Mouse (Mus musculus) cerebellum, adult 18-20 months (tissue): Measurements from ENCODE around the gene Omt2b.
"Not testable (repeated sequence)": the region's sequence is repeated elsewhere in the genome, so short reads cannot be mapped to it uniquely, and the experiment has no call there.

Experiments used
- DNase-seq, 2 experiments: peaks; one replicate each; pipeline ENCODE4 v3.0.0; 2021

The Omt2b gene

DNA sequence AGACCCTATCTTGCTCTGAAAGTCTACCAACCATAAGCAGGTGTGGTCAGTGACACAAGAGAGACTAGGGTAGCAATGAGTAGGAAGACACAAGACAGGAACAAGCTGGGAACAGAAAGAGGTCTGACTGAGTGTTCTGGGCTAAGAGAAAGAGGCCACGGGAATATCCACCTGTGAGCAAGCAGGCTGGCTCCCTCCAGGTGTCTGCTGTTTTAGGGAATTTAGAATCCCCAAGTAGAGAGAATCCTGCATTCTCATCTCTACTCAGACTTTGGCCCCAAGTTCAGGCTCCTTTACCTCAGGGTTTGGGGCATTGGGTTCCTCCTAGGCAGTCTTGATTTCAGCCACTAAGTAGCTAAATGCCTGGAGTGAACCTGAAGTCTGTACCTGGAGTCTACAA is at the start of gene Omt2b:
Gene Omt2b, plus strand, starts transcription at position 301 of the 400 bp plus-strand sequence.
- DNase-seq = not testable (repeated sequence)

DNA sequence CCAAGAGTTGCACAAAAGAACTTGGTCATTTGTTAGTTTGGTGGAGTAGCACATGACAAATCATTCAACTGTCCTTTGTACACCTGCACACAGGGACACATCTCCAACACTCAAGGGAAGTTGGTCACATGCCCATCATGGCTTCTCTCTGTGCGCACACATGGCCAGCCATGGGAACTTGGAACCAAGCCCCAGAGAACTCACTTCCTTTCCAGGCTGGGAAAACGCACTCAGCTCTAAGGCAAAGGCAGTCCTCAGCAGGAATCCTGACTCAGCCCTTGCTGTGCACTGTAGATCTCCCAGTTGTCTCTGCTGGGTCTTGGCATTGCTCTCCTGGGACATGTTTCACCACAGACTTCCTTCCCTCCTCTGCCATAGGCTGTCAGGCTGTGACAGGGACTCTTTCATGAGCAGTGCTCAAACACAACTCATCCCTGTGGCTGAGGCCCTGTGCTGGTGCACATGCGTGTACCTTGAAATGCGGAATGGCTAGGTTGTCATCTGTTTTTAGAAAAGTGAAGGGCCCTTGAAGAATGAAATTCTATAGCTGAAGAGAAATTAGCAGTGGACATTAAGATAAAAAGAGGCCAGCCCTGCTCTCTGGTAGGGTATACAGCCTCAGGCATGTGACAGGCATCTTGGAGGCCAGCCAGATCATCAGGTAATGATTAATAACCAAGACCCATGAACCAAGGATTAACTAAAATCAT is 45.2 kb upstream of the Omt2b start:
- DNase-seq = not testable (repeated sequence)

DNA sequence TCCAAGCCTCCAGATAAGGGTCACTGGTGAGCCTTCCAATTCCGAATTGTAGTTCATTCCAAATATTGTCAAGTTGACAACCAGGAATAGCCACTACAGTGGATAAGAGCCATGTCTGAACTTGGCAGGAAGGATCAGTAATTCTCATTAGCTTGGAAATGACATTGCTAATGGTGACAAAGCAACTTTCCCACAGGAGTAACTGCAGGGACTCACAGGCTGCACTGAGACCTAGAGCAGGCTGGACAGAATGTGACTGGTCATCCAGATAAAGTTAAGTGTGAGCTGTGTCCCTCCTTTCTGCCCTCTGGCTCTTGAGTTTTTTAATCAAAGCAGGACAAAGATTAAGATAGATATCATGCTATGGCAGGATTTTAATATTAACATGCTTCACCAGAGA is 38.3 kb upstream of the Omt2b start:
- not testable (repeated sequence) for DNase-seq

DNA sequence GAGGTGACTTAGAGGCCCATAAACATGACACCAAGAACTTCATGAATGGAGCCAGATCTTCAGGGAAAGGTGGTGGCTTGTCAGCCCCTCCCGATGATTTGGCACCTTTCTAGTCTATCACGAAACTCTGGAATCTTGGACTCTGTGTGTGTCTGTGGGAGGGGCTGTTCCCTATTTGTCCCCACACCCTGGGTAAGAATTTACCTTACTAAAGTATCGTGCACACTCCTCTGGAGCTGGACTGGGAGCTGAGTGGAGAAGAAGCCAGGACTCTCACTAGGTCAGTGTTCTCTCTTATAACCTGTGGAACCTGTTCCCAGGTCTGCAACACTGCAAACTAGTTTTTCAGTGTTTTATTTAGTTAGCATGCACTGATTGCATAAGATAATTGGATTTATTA is 37.7 kb upstream of the Omt2b start, which contains the start of gene Gm10639:
Gene Gm10639, plus strand, starts transcription at position 201 of the 400 bp plus-strand sequence.
- not testable (repeated sequence) for DNase-seq

DNA sequence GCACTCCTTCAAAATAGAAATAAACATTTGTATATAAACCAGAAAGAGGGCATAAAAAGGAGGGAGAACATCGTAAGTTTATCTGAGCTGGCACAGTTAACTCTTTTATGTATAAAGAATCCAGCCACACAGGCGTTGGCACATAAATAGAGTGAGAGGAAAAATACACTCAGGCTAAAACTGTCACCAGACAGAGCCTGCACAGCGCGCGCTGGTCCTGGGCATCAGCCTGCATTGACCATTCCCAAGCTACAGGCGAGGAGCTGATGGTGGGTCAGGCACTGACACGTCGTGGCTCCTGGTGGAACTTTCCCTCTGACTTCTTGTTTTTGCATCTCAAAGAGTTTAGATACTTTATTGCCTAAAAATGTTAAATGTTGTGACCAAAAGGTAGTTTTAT is 34.9 kb upstream of the Omt2b start:
- not testable (repeated sequence) for DNase-seq

DNA sequence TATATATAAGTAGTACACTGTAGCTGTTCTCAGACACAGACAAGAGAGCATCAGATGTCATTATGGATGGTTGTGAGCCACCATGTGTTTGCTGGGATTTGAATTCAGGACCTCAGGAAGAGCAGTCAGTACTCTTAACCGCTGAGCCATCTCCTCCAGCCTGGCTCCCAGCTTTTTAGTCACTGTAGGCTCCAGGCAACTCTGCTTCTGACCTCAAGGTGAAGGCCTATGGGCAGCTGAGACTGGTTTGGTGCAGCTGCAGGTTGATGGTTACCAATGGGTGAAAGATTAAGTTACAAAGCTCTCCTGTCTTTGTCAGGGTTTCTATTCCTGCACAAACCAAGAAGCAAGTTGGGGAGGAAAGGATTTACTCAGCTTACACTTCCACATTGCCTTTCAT is 33.7 kb upstream of the Omt2b start:
- not testable (repeated sequence) for DNase-seq

DNA sequence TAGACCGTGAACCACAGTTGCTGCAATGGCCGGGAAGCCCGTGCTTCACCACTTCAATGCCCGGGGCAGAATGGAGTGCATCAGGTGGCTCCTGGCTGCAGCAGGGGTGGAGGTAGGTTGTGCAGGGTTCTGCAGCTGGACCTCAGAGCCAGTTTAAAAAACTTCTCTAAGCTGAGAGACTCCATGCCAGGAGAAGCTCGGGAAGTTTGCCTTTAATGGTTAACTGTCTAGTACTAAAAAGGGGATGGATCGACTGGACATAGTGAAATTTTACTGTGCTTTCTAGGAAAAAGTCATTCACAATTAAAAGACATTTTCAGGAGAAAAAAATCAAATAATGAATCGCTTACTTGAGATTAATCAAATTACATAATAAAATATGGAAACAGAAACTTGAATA is 32.6 kb upstream of the Omt2b start:
- DNase-seq = not testable (repeated sequence)

DNA sequence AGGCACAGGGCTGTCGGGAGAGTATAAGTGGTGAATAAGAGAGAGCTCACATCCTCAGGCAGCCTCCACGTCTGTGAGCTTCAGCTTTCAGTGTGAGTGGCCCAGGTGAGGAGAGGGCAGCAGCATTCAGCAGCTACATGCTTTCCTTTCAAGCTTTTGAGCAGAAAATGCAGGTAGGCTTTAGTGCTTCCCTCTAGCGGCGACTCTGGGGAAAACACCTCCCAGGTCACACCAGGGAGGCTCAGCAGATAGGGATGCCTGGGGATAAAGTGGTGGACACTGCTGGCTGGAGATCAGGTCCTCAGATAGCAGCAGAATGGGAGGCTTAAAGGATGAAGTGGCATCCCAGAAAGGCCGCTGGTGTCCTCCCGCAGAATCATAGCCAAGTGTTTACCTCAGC is 31.3 kb upstream of the Omt2b start:
- DNase-seq = peak; percentile 33 to 40

DNA sequence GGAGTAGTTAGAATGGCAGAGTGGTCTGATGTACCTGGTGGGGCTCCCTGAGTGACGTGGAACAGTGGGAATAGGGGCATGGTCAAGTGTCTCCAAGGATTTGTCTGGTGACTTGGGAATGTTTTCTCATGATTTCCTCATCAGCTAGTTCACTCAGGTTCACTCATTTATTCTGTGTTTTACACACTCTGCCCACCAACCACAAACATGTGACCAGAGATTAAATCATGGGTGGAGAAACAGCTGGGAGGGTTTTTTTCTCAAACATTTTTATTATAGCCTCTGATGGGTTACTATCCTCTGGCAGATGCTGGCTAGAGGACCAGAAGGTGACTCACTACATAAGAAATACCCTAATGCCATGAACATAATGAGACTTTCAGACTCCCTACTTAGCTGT is 29.2 kb upstream of the Omt2b start:
- DNase-seq = no peak

DNA sequence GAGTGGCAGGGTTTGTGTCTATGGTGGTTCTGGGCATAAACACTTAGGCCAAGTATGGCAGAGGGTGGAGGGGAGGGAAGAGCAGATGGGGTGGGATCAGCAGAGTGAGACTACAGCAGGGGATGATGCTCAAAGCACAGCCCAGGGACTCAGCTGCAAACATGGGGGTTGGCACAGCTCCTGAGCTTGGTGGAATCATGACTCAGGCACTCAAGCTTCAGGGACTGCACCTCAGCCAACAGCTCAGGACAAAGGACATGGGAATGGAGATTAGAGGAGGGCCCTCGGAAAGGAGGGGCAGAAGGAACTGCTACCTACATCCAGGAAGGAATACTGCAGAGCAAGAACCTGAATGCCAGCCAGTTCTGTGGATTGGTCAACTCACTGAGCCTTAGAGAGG is 28.2 kb upstream of the Omt2b start:
- DNase-seq = not testable (repeated sequence)

DNA sequence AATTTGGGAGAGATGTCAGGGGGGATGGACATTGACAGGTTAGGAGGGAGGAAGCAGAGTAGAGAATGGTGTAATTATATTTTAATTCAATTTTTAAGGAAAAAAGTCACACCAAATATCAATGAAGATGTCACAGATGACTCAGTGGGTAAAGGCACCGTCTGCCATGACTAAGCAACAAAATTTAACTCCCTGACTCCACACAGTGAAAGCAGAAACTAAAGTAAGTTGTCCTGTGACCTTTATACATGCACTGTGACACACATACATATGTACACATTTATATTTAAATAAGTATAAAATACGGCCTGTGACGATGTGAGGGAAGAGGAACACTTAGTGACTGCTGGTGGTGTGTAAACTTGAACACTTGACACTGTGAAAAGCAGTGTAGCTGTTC is 19.3 kb upstream of the Omt2b start:
- DNase-seq = not testable (repeated sequence)

DNA sequence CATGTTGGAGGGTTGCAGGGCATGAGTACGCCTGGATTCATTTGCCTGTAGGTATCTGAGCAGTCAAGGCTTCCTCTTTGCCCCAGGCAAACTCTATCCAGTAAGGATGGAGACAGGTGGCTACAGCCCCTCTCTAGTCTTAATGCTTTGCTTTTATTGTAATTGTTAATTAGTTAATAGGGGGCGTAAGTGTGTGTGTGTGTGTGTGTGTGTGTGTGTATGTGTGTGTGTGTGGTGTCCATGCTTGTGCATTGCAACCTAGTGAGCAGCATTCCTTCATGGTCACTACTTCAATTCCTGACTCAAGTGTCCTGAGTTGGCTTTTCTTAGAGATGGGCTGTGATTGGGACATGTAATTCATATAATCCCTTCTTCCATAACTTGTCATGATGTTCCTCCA is 12.7 kb upstream of the Omt2b start, which contains the start of gene Omt2a:
Gene Omt2a, minus strand, starts transcription at position 101 of the 400 bp plus-strand sequence.
- no peak for DNase-seq

DNA sequence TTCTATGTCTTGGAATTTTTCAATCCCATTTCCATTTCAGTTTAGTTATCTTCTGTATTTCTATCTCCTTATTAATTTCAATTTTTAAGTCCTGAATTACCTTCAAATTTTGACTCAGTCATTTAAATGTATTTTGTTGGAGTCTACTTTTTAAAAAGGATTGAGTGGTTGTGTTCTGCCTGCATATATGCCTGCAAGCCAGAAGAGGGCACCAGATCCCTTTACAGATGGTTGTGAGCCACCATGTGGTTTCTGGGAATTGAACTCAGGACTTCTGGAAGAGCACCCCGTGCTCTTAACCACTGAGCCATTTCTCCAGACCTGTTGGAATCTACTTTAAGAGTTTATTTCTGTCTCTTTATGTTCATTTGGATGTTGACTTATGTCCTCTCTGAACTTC is 7.9 kb upstream of the Omt2b start:
- DNase-seq = no peak

DNA sequence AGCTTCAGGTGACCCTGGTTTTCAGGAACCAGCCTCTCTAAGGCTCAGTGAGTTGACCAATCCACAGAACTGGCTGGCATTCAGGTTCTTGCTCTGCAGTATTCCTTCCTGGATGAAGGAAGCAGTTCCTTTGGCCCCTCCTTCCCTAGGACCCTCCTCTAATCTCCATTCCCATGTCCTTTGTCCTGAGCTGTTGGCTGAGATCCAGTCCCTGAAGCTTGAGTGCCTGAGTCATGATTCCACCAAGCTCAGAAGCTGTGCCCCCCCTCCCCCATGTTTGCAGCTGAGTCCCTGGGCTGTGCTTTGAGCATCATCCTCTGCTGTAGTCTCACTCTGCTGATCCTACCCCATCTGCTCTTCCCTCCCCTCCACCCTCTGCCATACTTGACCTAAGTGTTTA is 9.7 kb downstream of the Omt2b start:
- not testable (repeated sequence) for DNase-seq

DNA sequence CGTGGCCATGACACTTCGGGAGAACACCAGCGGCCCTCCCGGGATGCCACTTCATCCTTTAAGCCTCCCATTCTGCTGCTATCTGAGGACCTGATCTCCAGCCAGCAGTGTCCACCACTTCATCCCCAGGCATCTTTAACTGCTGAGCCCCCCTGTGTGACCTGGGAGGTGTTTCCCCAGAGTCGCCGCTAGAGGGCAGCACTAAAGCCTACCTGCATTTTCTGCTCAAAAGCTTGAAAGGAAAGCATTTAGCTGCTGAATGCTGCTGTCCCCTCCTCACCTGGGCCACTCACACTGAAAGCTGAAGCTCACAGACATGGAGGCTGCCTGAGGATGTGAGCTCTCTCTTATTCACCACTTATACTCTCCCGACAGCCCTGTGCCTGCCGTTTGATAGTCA is 12.9 kb downstream of the Omt2b start:
- peak; percentile 13 to 47 for DNase-seq

DNA sequence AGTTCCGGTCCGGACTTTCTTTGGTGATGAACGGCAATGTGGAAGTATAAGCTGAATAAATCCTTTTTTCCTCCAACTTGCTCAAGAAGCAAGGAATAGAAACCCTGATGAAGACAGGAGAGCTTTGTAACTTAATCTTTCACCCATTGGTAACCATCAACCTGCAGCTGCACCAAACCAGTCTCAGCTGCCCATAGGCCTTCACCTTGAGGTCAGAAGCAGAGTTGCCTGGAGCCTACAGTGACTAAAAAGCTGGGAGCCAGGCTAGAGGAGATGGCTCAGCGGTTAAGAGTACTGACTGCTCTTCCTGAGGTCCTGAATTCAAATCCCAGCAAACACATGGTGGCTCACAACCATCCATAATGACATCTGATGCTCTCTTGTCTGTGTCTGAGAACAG is 15.1 kb downstream of the Omt2b start:
- not testable (repeated sequence) for DNase-seq

DNA sequence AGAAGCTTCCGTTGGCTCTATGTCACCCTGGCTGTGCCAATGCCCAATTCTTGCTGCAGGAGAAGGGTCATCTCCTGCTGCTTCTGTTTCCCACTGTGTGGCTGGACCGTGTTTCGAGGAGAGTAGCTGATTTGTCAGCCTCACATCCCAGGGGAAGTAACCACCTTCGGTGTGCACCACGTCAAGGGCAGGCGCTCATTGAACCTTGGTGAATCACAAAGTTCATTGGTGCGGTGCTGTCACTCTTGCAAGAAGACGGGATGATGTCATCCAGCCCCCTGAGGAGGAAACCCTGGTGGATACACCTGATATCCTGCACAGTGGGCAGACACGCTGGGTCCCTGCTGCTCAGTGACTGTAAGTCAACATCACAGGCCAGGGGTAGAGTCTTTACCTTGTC is 15.7 kb downstream of the Omt2b start:
- not testable (repeated sequence) for DNase-seq

DNA sequence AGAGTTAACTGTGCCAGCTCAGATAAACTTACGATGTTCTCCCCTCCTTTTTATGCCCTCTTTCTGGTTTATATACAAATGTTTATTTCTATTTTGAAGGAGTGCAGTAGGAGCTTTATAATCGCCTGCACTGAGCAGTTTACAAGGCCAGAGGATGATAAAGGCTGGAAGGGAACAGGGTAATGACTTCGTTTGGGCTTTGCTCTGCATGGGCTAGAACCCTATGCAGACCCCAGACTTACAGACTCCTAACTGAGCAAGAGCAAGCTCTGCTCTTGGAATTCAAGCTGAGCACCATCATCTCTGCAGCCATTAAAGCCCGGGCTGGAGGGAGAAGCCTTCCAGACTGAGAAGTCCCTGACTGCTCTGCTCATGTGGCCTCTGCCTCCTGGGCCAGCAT is 17.8 kb downstream of the Omt2b start:
- DNase-seq = not testable (repeated sequence)

DNA sequence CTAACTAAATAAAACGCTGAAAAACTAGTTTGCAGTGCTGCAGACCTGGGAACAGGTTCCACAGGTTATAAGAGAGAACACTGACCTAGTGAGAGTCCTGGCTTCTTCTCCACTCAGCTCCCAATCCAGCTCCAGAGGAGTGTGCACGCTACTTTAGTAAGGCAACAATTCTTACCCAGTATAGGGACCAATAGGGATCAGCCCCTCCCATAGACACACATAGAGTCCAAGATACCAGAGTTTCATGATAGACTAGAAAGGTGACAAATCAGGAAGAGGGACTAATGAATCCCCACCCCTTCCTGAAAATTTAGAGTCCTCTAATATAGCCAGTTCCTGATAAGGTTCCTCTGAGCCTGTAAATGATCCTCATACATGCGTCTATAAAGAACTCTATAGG is 19.6 kb downstream of the Omt2b start:
- no peak for DNase-seq

DNA sequence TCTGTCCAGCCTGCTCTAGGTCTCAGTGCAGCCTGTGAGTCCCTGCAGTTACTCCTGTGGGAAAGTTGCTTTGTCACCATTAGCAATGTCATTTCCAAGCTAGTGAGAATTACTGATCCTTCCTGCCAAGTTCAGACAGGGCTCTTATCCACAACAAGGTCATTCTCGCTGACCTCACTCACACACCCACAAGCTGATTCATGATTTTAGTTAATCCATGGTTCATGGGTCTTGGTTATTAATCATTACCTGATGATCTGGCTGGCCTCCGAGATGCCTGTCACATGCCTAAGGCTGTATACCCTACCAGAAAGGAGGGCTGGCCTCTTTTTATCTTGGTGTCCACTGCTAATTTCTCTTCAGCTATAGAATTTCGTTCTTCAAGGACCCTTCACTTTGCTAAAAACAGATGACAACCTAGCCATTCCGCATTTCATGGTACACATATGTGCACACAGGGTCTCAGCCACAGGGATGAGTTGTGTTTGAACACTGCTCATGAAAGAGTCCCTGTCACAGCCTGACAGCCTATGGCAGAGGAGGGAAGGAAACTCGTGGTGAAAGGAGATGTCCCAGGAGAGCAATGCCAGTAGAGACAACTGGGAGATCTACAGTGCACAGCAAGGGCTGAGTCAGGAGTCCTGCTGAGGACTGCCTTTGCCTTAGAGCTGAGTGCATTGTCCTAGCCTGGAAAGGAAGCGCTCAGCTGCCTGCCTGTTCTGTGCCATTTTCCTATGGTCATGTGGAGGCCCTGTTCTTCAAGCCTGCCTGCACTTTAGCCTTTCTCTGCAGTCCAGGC is 21.0 kb downstream of the Omt2b start:
- DNase-seq = not testable (repeated sequence)

DNA sequence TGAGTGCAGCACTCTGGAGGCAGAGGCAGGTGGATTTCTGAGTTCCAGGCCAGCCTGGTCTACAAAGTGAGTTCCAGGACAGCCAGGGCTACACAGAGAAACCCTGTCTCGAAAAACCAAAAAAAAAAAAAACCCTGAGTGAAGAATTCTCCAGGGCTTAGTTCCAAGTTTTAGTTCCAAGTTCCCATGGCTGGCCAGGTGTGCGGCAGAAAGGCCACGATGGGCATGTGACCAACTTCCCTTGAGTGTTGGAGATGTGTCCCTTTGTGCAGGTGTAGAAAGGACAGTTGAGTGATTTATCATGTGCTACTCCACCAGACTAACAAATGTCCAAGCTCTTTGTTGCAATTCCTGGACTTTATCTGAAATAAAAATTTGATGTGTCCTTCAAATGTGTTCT is 21.8 kb downstream of the Omt2b start:
- not testable (repeated sequence) for DNase-seq

DNA sequence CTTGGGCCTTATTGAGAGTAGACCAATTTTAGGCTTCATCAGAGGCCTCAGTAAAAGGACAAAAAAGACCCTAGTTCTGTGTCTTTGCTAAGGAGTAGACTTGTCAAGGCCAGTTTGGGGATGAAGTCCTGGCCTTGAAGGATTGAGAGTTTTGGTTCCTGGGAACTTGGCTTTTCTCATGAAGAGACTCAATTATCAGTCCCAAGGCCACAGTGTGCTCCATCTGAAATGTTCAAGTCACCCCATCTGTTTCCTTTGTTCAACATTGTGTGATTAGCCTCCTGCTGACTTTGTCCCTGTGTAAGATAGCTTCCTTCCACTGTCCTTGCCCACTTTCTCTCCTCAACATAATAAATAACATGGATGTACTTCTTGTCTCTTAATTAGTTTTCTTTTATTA is 22.6 kb downstream of the Omt2b start:
- not testable (repeated sequence) for DNase-seq

DNA sequence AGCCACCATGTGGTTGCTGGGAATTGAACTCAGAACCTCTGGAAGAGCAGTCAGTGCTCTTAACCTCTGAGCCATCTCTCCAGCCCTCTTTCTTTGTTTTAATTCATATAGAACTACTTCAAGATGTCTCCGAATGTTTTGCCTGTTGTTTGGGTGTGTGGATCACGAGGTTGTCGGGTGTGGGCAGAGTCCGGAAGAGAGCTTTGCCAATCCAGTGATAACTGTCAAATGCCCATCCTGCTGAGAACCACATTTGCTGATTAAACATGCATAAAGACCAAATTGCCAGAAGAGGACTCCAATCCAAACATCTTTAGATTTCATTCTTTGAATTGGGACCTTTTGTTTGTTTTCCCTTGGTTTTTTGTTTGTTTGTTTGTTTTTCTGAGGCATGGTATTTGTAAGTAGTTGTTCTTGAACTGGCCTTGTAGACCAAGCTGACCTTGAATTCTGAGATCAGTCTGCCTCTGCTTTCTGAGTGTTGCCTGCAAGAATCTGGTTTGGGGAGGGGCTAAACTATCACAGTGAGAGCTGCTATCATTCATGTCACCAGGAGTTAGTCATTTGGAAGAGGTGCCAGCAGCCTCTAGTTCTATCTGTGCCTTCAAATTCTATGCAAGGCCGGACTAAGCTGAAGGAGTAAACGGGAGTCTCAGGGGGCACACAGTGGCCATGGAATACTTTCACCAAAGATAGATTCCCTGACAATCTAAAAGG is 24.3 kb downstream of the Omt2b start:
- DNase-seq = no peak
